In genomic region chr2:104468419-104468818, GRCm38 (mm10) we compare ENCODE assay signal across 20 mouse cellular contexts. TPM values are rescaled to one million over a fixed set of nuclear protein-coding genes. Genes with fewer than 3 reads are reported as not detected.
DNase-seq lines count a peak whose midpoint lies in the region; ATAC-seq and TF ChIP-seq lines count a peak whose summit lies in the region.
"Had no signal": no experiment of that assay in that cellular context is flagged by ENCODE, and none has a peak within 500 bp of the region (broad histone marks: within the 10 kb centered on the region; RNA-seq: fewer than 3 reads in every experiment).

No protein-coding gene starts in this region.

- peak overlapping the region; percentile 69; the same call in 1 of the 2 replicates for H3K27ac ChIP-seq in left cerebral cortex, adult 2 months
- H3K27ac ChIP-seq in heart, embryonic 12.5 days (ENCODE audit: poor library complexity, severe bottlenecking), result peak overlapping the region; percentile 95
- H3K27ac ChIP-seq in liver, postnatal 0 days (ENCODE audit: low read depth), result no peak overlapping the region
- H3K27ac ChIP-seq in intestine, embryonic 16.5 days (ENCODE audit: low read length), result no peak overlapping the region
- H3K27ac ChIP-seq: liver, embryonic 12.5 days; lung, embryonic 15.5 days; midbrain, embryonic 13.5 days; neural tube, embryonic 15.5 days had no signal

- no peak overlapping the region for H3K4me3 ChIP-seq in left cerebral cortex, adult 2 months
- H3K4me3 ChIP-seq in heart, embryonic 12.5 days, result no peak overlapping the region
- no peak overlapping the region for H3K4me3 ChIP-seq in liver, postnatal 0 days (ENCODE audit: low read depth, low read length)
- no peak overlapping the region for H3K4me3 ChIP-seq in intestine, embryonic 16.5 days (ENCODE audit: low read length)
- H3K4me3 ChIP-seq: liver, embryonic 12.5 days; lung, embryonic 15.5 days; midbrain, embryonic 13.5 days; myocyte; neural tube, embryonic 15.5 days had no signal

- peaks cover 11% of the 10 kb centered on the region for H3K36me3 ChIP-seq in heart, embryonic 12.5 days
- peaks cover 12% of the 10 kb centered on the region for H3K36me3 ChIP-seq in liver, postnatal 0 days (replicated peaks; ENCODE audit: insufficient read depth, low read length)
- no peaks in the 10 kb centered on the region for H3K36me3 ChIP-seq in intestine, embryonic 16.5 days (ENCODE audit: control insufficient read depth, insufficient read depth, low read length)
- H3K36me3 ChIP-seq: neural tube, embryonic 15.5 days had no signal

- peaks cover 35% of the 10 kb centered on the region for H3K4me1 ChIP-seq in heart, embryonic 12.5 days (replicated peaks)
- H3K4me1 ChIP-seq in liver, postnatal 0 days (ENCODE audit: insufficient read depth), result peaks cover 11% of the 10 kb centered on the region; the same call in 1 of the 2 replicates
- H3K4me1 ChIP-seq in intestine, embryonic 16.5 days (ENCODE audit: control insufficient read depth, insufficient read depth, low read length), result peaks cover 9% of the 10 kb centered on the region

- no peak for TF ChIP-seq CTCF in left cerebral cortex, adult 2 months (IDR thresholded peaks at IDR 0.05)
- TF ChIP-seq CTCF in liver, postnatal 0 days (IDR thresholded peaks at IDR 0.05; ENCODE audit: low read depth), result no peak

- WGBS in heart, embryonic 12.5 days, result 41% methylated on average over 5 of the region's 5 CpGs
- WGBS in liver, postnatal 0 days (ENCODE audit: insufficient replicate concordance), result 81% methylated on average over 5 of the region's 5 CpGs
- 54% methylated on average over 5 of the region's 5 CpGs for WGBS in intestine, embryonic 16.5 days

- intact Hi-C loops in left cerebral cortex, adult 2 months (cut with DNase I), result no loop called here

- peak; percentile 51 for DNase-seq in gastrocnemius, adult 18-20 months (ENCODE audit: low spot score)
- no peak for DNase-seq in gastrocnemius, postnatal 4 days (ENCODE audit: low spot score in 2 of 2)
- no peak for DNase-seq in left cerebral cortex, adult 2 months (ENCODE audit: extremely low spot score in 1 of 2, low spot score in 2 of 2)
- no peak for DNase-seq in left cerebral cortex, adult 8-10 months (ENCODE audit: low spot score in 2 of 2)
- DNase-seq in heart, postnatal 4 days, result peak; percentile 43
- no peak for DNase-seq in liver, postnatal 0 days
- DNase-seq: adrenal gland, postnatal 14 days; B cell, adult 2 months; cerebellum, adult 8-10 months; kidney, adult 2 months; kidney, postnatal 36 days; spleen, adult 18-20 months had no signal

- H3K9me3 ChIP-seq in heart, embryonic 12.5 days (replicated peaks), result no peaks in the 10 kb centered on the region
- no peaks in the 10 kb centered on the region for H3K9me3 ChIP-seq in liver, postnatal 0 days (ENCODE audit: low read length)
- H3K9me3 ChIP-seq in intestine, embryonic 16.5 days (ENCODE audit: control insufficient read depth, low read length), result no peaks in the 10 kb centered on the region
- H3K9me3 ChIP-seq: liver, embryonic 12.5 days; lung, embryonic 15.5 days; midbrain, embryonic 13.5 days; neural tube, embryonic 15.5 days had no signal

- H3K27me3 ChIP-seq in heart, embryonic 12.5 days (replicated peaks), result no peaks in the 10 kb centered on the region
- no peaks in the 10 kb centered on the region for H3K27me3 ChIP-seq in liver, postnatal 0 days (ENCODE audit: insufficient read depth, low read length)
- H3K27me3 ChIP-seq in intestine, embryonic 16.5 days (replicated peaks; ENCODE audit: control insufficient read depth, insufficient read depth, low read length), result no peaks in the 10 kb centered on the region
- H3K27me3 ChIP-seq: liver, embryonic 12.5 days; lung, embryonic 15.5 days; midbrain, embryonic 13.5 days; neural tube, embryonic 15.5 days had no signal

- peak overlapping the region; percentile 65; the same call in 1 of the 2 replicates for H3K9ac ChIP-seq in heart, embryonic 12.5 days
- H3K9ac ChIP-seq in liver, postnatal 0 days (replicated peaks), result no peak overlapping the region
- no peak overlapping the region for H3K9ac ChIP-seq in intestine, embryonic 16.5 days (ENCODE audit: low read depth, low read length)
- H3K9ac ChIP-seq: liver, embryonic 12.5 days; lung, embryonic 15.5 days; midbrain, embryonic 13.5 days; neural tube, embryonic 15.5 days had no signal

- TF ChIP-seq EP300 in liver, postnatal 0 days (IDR thresholded peaks at IDR 0.05; ENCODE audit: low read depth), result no peak

- no peak for ATAC-seq in heart, embryonic 12.5 days (ENCODE audit: insufficient number of reproducible peaks, low FRiP score)
- no peak for ATAC-seq in liver, postnatal 0 days
- no peak for ATAC-seq in intestine, embryonic 16.5 days
- ATAC-seq: liver, embryonic 12.5 days; midbrain, embryonic 13.5 days had no signal

- H3K4me2 ChIP-seq in heart, embryonic 12.5 days, result peak overlapping the region; percentile 51
- no peak overlapping the region for H3K4me2 ChIP-seq in liver, postnatal 0 days (ENCODE audit: low read depth, low read length)
- no peak overlapping the region for H3K4me2 ChIP-seq in intestine, embryonic 16.5 days (ENCODE audit: low read depth, low read length)
- H3K4me2 ChIP-seq: liver, embryonic 12.5 days; lung, embryonic 15.5 days; midbrain, embryonic 13.5 days; neural tube, embryonic 15.5 days had no signal

RNA-seq across cellular contexts. Expression of gene Hipk3, which starts 25.8 kb away (rescaled TPM):
- 100 to 1,000 TPM; 241 to 253 TPM for total RNA-seq in gastrocnemius, adult 18-20 months (2021)
- total RNA-seq in gastrocnemius, postnatal 4 days (2021), result 100 to 1,000 TPM; 148 to 153 TPM
- 100 to 1,000 TPM in 1 of 2 experiments, 10 to 100 TPM in 1; 95.6 to 101 TPM for total RNA-seq in left cerebral cortex, adult 2 months (2021)
- total RNA-seq in left cerebral cortex, adult 8-10 months (2022), result 100 to 1,000 TPM in 2 of 4 experiments, 10 to 100 TPM in 2; 91.0 to 102 (median 98.9) TPM
- 71.4 and 78.0 TPM in 2 replicates for polyA plus RNA-seq in heart, embryonic 12.5 days (2016; fragmentation: Nextera tagmentation; extraction: Ambion mirVana)
- 100 to 1,000 TPM; 221 to 237 TPM for total RNA-seq in heart, postnatal 4 days (2021)
- polyA plus RNA-seq in liver, postnatal 0 days (2015; fragmentation: Nextera tagmentation; extraction: Ambion mirVana), result 6.0 and 6.3 TPM in 2 replicates
- polyA plus RNA-seq in intestine, embryonic 16.5 days (2015; fragmentation: Nextera tagmentation; extraction: Ambion mirVana), result 7.6 and 9.7 TPM in 2 replicates

RNA-seq across cellular contexts. Expression of gene D430041D05Rik, which starts 57.6 kb away (rescaled TPM):
- total RNA-seq in gastrocnemius, adult 18-20 months (2021), result 1 to 10 TPM; 1.7 to 2.6 TPM
- total RNA-seq in gastrocnemius, postnatal 4 days (2021), result 1 to 10 TPM; 2.5 to 2.8 TPM
- 100 to 1,000 TPM; 121 to 123 TPM for total RNA-seq in left cerebral cortex, adult 2 months (2021)
- total RNA-seq in left cerebral cortex, adult 8-10 months (2022), result 100 to 1,000 TPM in 1 of 4 experiments, 10 to 100 TPM in 3; 86.2 to 100 (median 90.7) TPM
- polyA plus RNA-seq in heart, embryonic 12.5 days (2016; fragmentation: Nextera tagmentation; extraction: Ambion mirVana), result 0.04 and 0.09 TPM in 2 replicates
- under 1 TPM; 0.11 to 0.19 TPM for total RNA-seq in heart, postnatal 4 days (2021)
- 0.05 TPM in 1 of 2 replicates, not detected in the other for polyA plus RNA-seq in liver, postnatal 0 days (2015; fragmentation: Nextera tagmentation; extraction: Ambion mirVana)
- 0.10 and 0.12 TPM in 2 replicates for polyA plus RNA-seq in intestine, embryonic 16.5 days (2015; fragmentation: Nextera tagmentation; extraction: Ambion mirVana)
- total RNA-seq: hematopoietic stem cell, adult 5-6 weeks had no signal

Comparison
In these comparisons a context has a peak if more than half of its experiments do, and no peak if none do; other contexts are left out.
1. DNase-seq: peak in gastrocnemius, adult 18-20 months (single experiment) and heart, postnatal 4 days (single experiment); none in gastrocnemius, postnatal 4 days (0 of 2), left cerebral cortex, adult 2 months (0 of 2), left cerebral cortex, adult 8-10 months (0 of 2) and liver, postnatal 0 days (single experiment).
2. H3K27ac ChIP-seq: peak in left cerebral cortex, adult 2 months (single experiment) and heart, embryonic 12.5 days (single experiment); none in liver, postnatal 0 days (single experiment) and intestine, embryonic 16.5 days (single experiment).
3. RNA of gene D430041D05Rik, which starts 57.6 kb away (total RNA-seq): 121 to 123 TPM in left cerebral cortex, adult 2 months and 86.2 to 100 TPM in left cerebral cortex, adult 8-10 months; 2.5 to 2.8 TPM in gastrocnemius, postnatal 4 days, 1.7 to 2.6 TPM in gastrocnemius, adult 18-20 months and 0.11 to 0.19 TPM in heart, postnatal 4 days; every median in the first group is over 10 times any median in the second.